Mouse (Mus musculus): ENCODE data around the gene Gmeb2.

DNA sequence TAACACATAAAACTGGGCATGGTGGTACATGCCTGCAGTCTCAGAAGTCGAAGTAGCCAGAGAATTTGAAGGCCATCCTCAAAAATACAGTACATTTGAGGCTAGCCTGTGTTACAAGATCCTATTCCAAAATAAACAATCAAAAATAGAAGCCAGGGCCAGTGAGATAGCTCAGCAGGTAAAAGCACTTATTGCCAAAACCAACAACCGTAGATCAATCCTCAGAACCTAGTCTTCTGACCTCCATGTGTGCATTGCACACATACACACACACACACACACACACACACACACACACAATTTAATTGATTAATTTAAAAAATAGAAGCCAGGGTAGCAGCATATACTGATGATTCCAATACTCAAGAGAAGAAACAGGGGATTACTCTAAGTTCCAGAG lies 21.0 kb downstream of the Gmeb2 start:
- TF ChIP-seq POLR2A (IDR thresholded peaks at IDR 0.05; ENCODE audit: control insufficient read depth, extremely low read depth, insufficient read depth, low read length, poor library complexity) (no peak), CTCF (IDR thresholded peaks at IDR 0.05; ENCODE audit: borderline replicate concordance, control insufficient read depth, extremely low read depth, insufficient read depth, low read length, poor library complexity) (no peak)
